Mouse (Mus musculus) intestine, postnatal 0 days (tissue): ENCODE results near the gene Klc2. TPM values are rescaled to one million over a fixed set of nuclear protein-coding genes. Genes with fewer than 3 reads are reported as not detected.

ENCODE experiments used
- ATAC-seq: fragments of 200-750 bp; cut with Nextera tagmentation; 2 replicates; pipeline ENCODE4 v1.8.0; 2017; ENCODE audit warnings: mild to moderate bottlenecking, moderate TSS enrichment, moderate library complexity
- H3K27ac ChIP-seq: fragments of 300-500 bp; sonication (generic); 2 replicates; pipeline ENCODE4 v1.5.1; 2014; ENCODE audit warnings: mild to moderate bottlenecking, low read depth, low read length, moderate library complexity
- H3K27me3 ChIP-seq: fragments of 300-500 bp; sonication (generic); replicated peaks from 2 replicates; pipeline ENCODE4 v1.6.1; 2014; ENCODE audit warnings: low read length, mixed read lengths; ENCODE audit not compliant: control insufficient read depth, insufficient read depth
- H3K36me3 ChIP-seq: fragments of 300-500 bp; sonication (generic); 2 replicates; pipeline ENCODE4 v1.6.1; 2014; ENCODE audit warnings: mild to moderate bottlenecking, moderate library complexity; ENCODE audit not compliant: control insufficient read depth, insufficient read depth
- H3K4me1 ChIP-seq: fragments of 300-500 bp; sonication (generic); replicated peaks from 2 replicates; pipeline ENCODE4 v1.6.1; 2014; ENCODE audit warnings: antibody characterized with exemption, low read length, mixed read lengths; ENCODE audit not compliant: control insufficient read depth, insufficient read depth
- H3K4me2 ChIP-seq: fragments of 300-500 bp; sonication (generic); replicated peaks from 2 replicates; pipeline ENCODE4 v1.6.1; 2014; ENCODE audit warnings: low read depth, mild to moderate bottlenecking, moderate library complexity
- H3K4me3 ChIP-seq: fragments of 300-500 bp; sonication (generic); 2 replicates; pipeline ENCODE4 v1.5.1; 2014; ENCODE audit warnings: low read depth, low read length
- H3K9ac ChIP-seq: fragments of 300-500 bp; sonication (generic); 2 replicates; pipeline ENCODE4 v1.6.1; 2014; ENCODE audit warnings: mild to moderate bottlenecking, low read depth, low read length
- H3K9me3 ChIP-seq: fragments of 300-500 bp; sonication (generic); 2 replicates; pipeline ENCODE4 v1.6.1; 2016; ENCODE audit warnings: mixed run types; ENCODE audit not compliant: control insufficient read depth
- CTCF ChIP-seq: sonication (generic); IDR thresholded peaks from 2 replicates; pipeline ENCODE4 v1.5.1; 2016; ENCODE audit warnings: low read depth, mild to moderate bottlenecking, control low read depth, antibody characterized with exemption, moderate library complexity
- WGBS: fragments of 180-500 bp; shearing (Covaris S2); extraction: QIAGEN DNeasy Blood & Tissue Kit; methylation state at CpG from one replicate; pipeline ENCODE4 v1.1.7; 2014; 5-methylcytosine and 5-hydroxymethylcytosine counted together
- polyA plus RNA-seq: library from polyadenylated mRNA; unstranded; fragments of >200 nt; fragmentation: Nextera tagmentation; extraction: Ambion mirVana; gene quantifications from 2 replicates; pipeline ENCODE4 v1.2.1, GENCODE M21; 2015

Gene Klc2
- polyA plus RNA-seq, 1 experiment from 2014 or later, result 8.0 TPM

GRCm38 (mm10) chr19:5082596-5082995, 35.8 kb downstream of the Klc2 start:
- ATAC-seq, result no peak
- no peak overlapping the region for H3K27ac ChIP-seq
- no peaks in the 10 kb centered on the region for H3K36me3 ChIP-seq
- TF ChIP-seq CTCF, result no peak
- no peak overlapping the region for H3K4me2 ChIP-seq
- H3K9ac ChIP-seq, result no peak overlapping the region
- H3K4me1 ChIP-seq, result 0 out of 2 replicates have a peak, but pooled peaks cover 4% of the 10 kb centered on the region
- peaks cover 58% of the 10 kb centered on the region for H3K27me3 ChIP-seq
- no peak overlapping the region for H3K4me3 ChIP-seq
- H3K9me3 ChIP-seq, result no peaks in the 10 kb centered on the region
- WGBS, result 58% methylated on average over 24 of the region's 24 CpGs

- Histone ChIP-seq H3K4me1 (no peaks in the 10 kb centered on the region), H3K4me3 (no peak overlapping the region), H3K27me3 (peaks cover 58% of the 10 kb centered on the region), H3K36me3 (no peaks in the 10 kb centered on the region), H3K4me2 (no peak overlapping the region), H3K9ac (no peak overlapping the region), H3K27ac (no peak overlapping the region), H3K9me3 (no peaks in the 10 kb centered on the region)
- ATAC-seq, result no peak
- TF ChIP-seq CTCF, result no peak
- 57% methylated on average over 18 of the region's 18 CpGs for WGBS
These were observed 36.4 kb downstream of the Klc2 start for GRCm38 (mm10) chr19:5082005-5082404.

GRCm38 (mm10) chr19:5079279-5079678, 39.1 kb downstream of the Klc2 start:
- no peak overlapping the region for H3K4me2 ChIP-seq
- TF ChIP-seq CTCF, result peak; percentile 31; the same call in 1 of the 2 replicates
- H3K27me3 ChIP-seq, result peaks cover 37% of the 10 kb centered on the region
- no peak overlapping the region for H3K27ac ChIP-seq
- 100% methylated on average over 1 of the region's 1 CpGs for WGBS
- no peak for ATAC-seq
- H3K9me3 ChIP-seq, result no peaks in the 10 kb centered on the region
- no peaks in the 10 kb centered on the region for H3K36me3 ChIP-seq
- H3K9ac ChIP-seq, result no peak overlapping the region
- no peak overlapping the region for H3K4me3 ChIP-seq
- H3K4me1 ChIP-seq, result no peaks in the 10 kb centered on the region

DNA sequence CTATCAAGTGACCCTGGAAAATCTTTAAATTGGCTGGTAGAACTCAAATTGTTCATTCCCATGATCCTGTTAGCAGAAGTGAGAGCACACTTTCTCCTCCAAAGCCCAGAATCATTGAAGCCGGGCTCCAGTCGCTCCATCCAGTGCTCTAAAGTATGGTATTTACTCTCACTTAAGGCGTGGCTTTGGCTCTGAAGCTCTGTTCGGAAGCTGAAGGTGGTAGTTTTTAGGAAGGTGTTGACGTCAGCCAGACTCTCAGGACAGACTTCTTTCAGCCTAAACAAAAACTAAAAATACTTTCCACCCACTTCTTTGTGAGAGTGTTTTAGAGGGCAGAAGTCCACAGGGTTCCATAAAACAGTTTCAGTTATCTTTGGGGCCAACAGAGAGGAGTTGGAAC, 44.8 kb downstream of the Klc2 start:
- Histone ChIP-seq H3K27me3 (peaks cover 17% of the 10 kb centered on the region), H3K4me3 (peak overlapping the region; percentile 38; the same call in 1 of the 2 replicates), H3K4me2 (peak overlapping the region; percentile 65), H3K9ac (no peak overlapping the region), H3K36me3 (no peaks in the 10 kb centered on the region), H3K4me1 (no peaks in the 10 kb centered on the region), H3K9me3 (no peaks in the 10 kb centered on the region), H3K27ac (no peak overlapping the region)
- WGBS, result 18% methylated on average over 5 of the region's 5 CpGs
- ATAC-seq, result no peak
- no peak for TF ChIP-seq CTCF

GRCm38 (mm10) chr19:5073028-5073427, 45.3 kb downstream of the Klc2 start:
- no peaks in the 10 kb centered on the region for H3K4me1 ChIP-seq
- 2% methylated on average over 15 of the region's 15 CpGs for WGBS
- TF ChIP-seq CTCF, result peak; percentile 77
- H3K4me3 ChIP-seq, result peak overlapping the region; percentile 38
- H3K9ac ChIP-seq, result no peak overlapping the region
- H3K9me3 ChIP-seq, result no peaks in the 10 kb centered on the region
- peak overlapping the region; percentile 65 for H3K4me2 ChIP-seq
- peaks cover 21% of the 10 kb centered on the region for H3K27me3 ChIP-seq
- H3K27ac ChIP-seq, result no peak overlapping the region
- ATAC-seq, result no peak
- H3K36me3 ChIP-seq, result no peaks in the 10 kb centered on the region

DNA sequence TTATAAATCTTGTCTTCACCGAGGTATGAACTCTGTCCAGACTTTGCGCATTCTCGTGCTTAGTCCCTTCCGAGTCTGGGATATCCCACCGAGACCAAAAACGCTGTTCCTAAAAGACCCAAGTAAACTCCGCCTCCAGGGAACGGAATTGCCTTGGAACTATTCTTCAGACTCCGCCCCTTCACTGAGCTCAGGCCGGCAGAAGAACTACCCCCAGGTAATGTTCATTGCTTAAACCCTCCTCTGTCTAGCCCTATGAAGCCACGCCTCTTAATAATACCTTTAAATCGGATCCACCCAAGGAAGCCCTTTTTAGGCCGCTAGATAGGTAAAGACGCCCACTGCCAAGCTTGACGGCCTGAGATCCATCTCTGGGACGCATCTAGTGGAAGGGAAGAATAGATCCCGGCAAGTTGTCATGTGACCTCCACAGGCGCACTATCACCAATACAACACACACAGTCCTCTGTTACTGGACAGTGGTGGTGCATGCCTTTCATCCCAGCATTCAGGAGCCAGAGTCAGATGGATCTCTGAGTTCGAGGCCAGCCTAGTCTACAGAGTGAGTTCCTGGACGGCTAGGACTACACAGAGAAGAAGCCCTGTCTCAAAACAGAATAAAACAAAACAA, 45.9 kb downstream of the Klc2 start:
- H3K9ac ChIP-seq, result no peak overlapping the region
- H3K27ac ChIP-seq, result peak overlapping the region; percentile 6; the same call in 1 of the 2 replicates
- 3% methylated on average over 20 of the region's 20 CpGs for WGBS
- H3K27me3 ChIP-seq, result peaks cover 24% of the 10 kb centered on the region
- ATAC-seq, result peak; percentile 19; the same call in 1 of the 2 replicates
- H3K9me3 ChIP-seq, result no peaks in the 10 kb centered on the region
- H3K4me2 ChIP-seq, result peak overlapping the region; percentile 65
- peak overlapping the region; percentile 38 for H3K4me3 ChIP-seq
- no peaks in the 10 kb centered on the region for H3K36me3 ChIP-seq
- peak; percentile 12; the same call in 1 of the 2 replicates for TF ChIP-seq CTCF
- no peaks in the 10 kb centered on the region for H3K4me1 ChIP-seq
